Comparison of ENCODE assay signal across 1 mouse cellular context in the genomic region with DNA sequence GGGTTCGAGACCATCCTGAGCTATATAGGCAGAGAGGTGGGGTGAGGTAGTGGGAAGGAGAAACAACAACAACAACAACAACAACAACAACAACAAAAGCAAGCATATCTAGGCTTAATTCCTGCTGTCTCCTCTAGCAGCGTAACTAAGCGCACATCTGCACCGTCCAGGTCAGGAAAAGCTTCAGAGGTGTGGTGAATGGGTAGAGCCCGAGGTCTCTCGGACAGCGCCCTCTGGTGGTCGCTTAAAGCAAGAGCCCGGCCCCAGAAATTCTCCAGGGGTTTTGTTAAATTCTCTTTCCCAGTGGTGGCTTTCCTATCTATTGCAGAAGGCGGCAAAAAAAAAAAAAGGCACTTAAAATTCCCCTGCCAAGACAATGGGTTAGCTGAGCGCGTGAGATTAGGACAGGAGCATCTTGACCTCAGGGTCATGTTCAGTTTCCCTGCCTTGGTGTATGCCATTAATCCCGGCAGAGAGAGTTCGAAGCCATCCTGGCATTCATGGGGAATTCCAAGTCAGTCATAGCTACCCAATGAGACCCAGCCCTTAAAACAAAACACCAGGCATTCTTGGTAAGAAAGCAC.
TF ChIP-seq lines count a peak whose summit lies in the region.

No protein-coding gene starts in this region.

TF ChIP-seq in MEL, 35 proteins besides CTCF, POLR2A, EP300 and RAD21:
- peak; percentile 80 for TF ChIP-seq SMC3 (IDR thresholded peaks at IDR 0.05; ENCODE audit: low read depth, low read length)
- no peak for TF ChIP-seq RCOR1 (IDR thresholded peaks at IDR 0.05; ENCODE audit: low read depth, low read length)
- TF ChIP-seq POLR2AphosphoS5 (IDR thresholded peaks at IDR 0.05; ENCODE audit: borderline replicate concordance, low read depth, low read length), result no peak
- TF ChIP-seq ZC3H11A (IDR thresholded peaks at IDR 0.05; ENCODE audit: low read depth, low read length), result peak; percentile 35; the same call in 1 of the 2 replicates
